Mouse (Mus musculus) CD4-positive helper T cell, adult 2 months (primary cell): Measurements from ENCODE around the gene Sorcs1.

Experiments
- DNase-seq: peaks from one replicate; pipeline ENCODE4 v3.0.0-alpha.2; 2012; ENCODE audit warnings: low read depth, missing footprints, low spot score

The Sorcs1 gene

GRCm38 (mm10) chr19:50422928-50423327 lies 255.5 kb downstream of the Sorcs1 start:
- DNase-seq, result no peak

DNA sequence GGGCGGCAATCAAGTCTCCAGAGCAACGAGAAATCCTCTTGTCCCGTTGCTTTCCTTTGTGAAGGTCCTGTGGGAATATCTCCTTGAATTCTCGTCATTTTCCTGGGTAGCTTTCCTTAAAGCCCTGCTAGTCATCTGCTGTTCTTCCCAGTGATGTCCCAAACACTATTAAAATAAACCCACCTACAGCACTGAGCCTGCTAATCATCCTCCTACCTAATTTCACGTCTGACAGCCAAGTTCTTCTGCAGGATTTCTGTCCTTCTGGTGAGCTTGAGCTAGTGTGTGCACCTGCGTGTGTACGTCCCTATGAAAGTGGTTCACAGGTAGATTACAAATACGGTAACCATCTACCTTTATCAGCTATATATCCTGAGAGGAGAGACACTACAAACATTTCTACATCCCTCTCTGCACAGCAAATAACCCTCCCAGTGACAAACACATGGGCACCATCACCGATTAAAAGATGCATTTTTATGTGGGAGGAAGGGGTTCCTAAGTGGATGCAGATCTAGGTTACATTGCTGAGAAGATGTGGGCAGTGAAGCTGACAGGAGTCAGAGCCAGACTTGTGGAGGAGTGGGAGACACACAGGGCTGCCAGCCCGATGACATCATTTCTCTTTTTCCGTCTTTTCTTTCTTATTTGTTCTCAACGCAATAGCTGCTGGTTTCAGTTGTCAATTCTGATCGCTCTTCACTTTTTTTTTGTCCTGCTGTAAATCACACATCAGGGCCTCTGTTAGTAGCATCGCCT lies 259.3 kb downstream of the Sorcs1 start:
- no peak for DNase-seq

- DNase-seq, result no peak
Observed at GRCm38 (mm10) chr19:50410561-50410960, 267.9 kb downstream of the Sorcs1 start.

DNA sequence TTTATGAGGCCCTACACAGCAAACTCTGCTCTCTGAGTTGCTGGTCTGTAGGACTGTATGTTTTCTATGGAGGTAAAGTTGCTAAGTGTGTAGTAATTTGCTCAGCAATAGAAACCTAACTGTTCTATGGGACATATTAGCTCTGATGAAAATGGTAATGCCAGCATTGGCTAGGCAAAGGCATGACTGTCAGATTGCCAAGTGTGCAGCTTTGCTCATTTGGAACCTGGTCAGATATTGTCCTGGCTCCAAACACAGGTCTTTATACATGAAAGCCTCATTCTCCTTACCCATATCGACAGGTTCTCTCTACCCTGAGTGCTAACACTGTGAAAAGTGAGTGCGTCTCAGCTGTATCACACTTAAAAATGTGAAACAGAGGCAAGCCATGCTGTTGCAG lies 280.1 kb downstream of the Sorcs1 start:
- DNase-seq, result no peak

- DNase-seq, result no peak
Observed at GRCm38 (mm10) chr19:50395731-50396130, 282.7 kb downstream of the Sorcs1 start.

DNA sequence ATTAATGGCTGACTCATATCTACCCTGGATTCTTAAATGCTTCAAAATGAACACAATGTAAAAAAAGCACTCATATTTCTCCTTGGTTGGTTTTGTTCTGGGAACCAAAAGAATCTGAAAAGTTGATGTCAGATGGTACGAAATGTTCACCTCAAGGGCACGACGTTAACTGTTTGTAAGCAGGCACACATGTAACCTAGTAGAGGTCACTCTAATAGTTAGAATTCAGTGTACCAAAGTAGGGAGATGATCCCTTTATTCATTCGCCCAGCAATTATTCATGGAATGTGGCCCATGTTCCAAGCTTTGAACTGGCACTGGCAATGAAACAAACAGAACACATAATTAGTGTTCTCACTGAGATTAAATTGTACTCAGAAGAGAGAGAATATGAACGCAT lies 284.3 kb downstream of the Sorcs1 start:
- no peak for DNase-seq

GRCm38 (mm10) chr19:50389925-50390552 lies 288.4 kb downstream of the Sorcs1 start:
- DNase-seq, result no peak

DNA sequence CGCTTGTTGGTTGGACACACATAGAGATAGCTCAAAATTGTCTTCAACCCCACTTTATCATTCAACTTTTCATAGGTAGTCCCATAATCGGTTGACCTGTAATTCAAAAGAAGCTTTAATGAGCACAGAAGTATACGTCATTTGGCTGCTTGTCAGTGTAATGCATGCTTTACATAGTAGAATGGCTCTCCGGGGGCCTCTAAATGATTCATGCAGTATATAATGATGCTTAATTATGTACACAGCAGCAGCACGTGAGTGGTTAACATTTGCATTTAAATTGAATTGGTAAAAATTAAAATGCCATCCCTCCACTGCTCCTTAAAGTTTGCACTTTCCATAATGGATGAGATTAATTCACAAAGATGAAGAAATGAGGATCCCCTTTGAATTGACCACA lies 299.5 kb downstream of the Sorcs1 start:
- no peak for DNase-seq

- no peak for DNase-seq
Observed at GRCm38 (mm10) chr19:50374751-50375150, 303.7 kb downstream of the Sorcs1 start.

- DNase-seq, result no peak
Observed at GRCm38 (mm10) chr19:50366446-50366845, 312.0 kb downstream of the Sorcs1 start.

GRCm38 (mm10) chr19:50362655-50363500 lies 315.6 kb downstream of the Sorcs1 start:
- DNase-seq, result no peak

DNA sequence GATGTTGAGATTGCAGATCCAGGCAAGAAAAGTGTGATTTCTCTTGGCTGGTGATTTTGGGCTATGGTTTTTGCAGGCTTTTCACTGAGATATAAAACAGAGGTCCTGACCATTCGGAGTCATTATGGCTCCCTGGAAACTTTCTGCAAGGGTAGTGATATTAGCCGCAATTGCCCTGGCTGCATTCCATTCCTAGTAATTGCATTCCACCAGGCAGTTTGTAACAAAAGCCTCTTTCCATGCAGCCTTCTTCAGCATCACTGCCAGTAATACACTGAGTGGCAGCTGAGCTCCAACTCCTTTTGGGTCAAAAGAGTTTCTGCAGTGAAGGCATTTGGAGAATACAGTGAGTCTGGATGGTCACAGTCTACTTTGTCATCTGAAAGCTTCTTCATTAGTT lies 319.9 kb downstream of the Sorcs1 start:
- no peak for DNase-seq

DNA sequence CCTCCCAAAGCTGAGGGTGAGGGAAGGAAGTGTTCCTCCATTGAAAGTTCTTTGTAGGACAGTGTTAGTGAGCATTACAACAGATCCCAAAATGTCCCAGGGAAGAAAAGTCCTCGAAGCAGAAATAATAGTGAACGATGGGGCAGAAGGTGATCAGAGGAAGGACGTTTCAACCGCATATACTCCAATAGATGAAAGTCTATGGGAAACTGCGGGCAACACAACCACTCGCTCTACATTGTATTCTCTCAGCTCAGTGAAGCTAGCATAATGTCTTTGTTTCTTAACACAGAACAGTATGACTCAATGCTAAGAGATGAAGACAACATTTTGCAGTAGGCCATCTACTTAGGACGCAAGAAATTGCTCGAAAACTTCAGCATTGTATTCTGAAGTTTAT lies 339.2 kb downstream of the Sorcs1 start:
- no peak for DNase-seq

GRCm38 (mm10) chr19:50336751-50337150 lies 341.7 kb downstream of the Sorcs1 start:
- no peak for DNase-seq

GRCm38 (mm10) chr19:50331136-50331535 lies 347.3 kb downstream of the Sorcs1 start:
- no peak for DNase-seq

- DNase-seq, result no peak
Observed at GRCm38 (mm10) chr19:50327804-50328203, 350.6 kb downstream of the Sorcs1 start.

- DNase-seq, result no peak
Observed at GRCm38 (mm10) chr19:50326151-50326550, 352.3 kb downstream of the Sorcs1 start.

GRCm38 (mm10) chr19:50325686-50326085 lies 352.8 kb downstream of the Sorcs1 start:
- no peak for DNase-seq

DNA sequence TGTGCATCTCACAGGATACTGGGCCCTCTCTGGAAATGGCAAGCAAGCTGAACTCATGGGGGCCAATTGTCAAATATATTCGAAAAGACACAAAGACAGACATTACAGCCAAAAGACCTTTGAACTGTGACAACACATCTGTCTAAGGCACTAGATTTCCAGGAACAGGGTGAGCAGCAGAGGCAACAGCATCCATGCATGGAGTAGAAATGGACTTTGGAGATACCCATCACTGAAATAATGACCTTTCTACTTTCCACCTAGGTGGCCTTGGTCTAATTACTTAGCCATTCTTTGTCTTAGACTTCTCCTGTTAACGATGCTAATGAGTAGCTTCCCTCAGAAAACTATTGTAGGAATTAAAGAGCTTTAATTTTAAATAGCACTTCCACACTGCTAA lies 371.4 kb downstream of the Sorcs1 start:
- DNase-seq, result no peak

DNA sequence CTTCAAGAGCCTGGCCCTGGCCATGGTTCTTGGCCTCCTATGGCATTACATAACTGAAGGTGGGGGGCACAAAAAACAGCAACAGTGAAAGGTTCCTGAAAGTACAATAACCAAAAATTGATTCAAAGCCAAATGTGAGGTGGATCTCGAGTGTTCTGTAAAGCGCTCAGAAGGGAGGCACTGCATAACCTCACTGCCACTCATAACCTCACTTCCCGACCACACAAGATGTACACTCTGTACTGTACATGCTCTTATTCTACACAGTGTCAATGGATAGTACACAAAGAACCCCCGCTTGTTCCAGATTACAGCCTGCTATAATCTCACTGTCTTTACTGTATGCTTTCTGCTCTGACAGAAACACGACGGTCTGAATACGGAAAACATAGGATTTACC lies 384.2 kb downstream of the Sorcs1 start:
- DNase-seq, result no peak

- no peak for DNase-seq
Observed at GRCm38 (mm10) chr19:50264450-50264849, 414.0 kb downstream of the Sorcs1 start.

DNA sequence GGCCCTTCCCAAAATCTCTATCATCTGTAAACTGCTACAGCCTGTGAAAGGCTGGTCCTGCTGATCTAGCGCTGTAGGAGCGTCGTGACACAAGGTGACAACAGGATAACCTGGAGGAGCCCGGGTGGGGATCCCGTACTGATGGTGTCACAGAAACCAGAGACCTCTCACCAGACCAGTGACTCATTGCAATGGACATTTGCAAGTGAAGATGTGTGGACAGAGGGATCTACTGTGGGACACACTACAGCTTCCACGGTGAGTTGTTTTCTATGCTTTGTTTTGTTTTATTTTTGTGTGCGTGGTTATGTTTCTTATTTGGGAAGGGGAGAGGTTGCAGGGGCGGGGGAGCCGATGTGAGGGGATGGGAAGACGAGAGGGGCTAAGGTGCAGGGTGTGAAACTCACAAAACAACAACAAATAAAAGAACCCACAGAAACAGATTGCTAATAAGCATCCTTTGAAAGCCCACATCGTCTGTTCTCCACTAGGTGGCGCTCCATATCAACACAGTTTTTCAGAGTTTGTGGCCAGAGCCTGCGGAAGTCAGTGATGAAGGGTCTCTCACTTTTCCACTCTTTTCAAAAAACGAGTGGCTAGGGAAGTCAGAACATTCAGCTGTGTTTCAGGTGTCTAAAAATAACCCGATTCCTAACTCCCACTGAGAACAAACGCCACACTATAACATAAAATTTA lies 419.6 kb downstream of the Sorcs1 start:
- no peak for DNase-seq
